In genomic region chr12:99671162-99671865, GRCm38 (mm10) we compare ENCODE assay signal across 8 mouse cellular contexts.
DNase-seq lines count a peak whose midpoint lies in the region; ATAC-seq and TF ChIP-seq lines count a peak whose summit lies in the region.

No protein-coding gene starts in this region.

- no peak for ATAC-seq in heart, embryonic 12.5 days (ENCODE audit: insufficient number of reproducible peaks, low FRiP score)
- peak; percentile 49; the same call in 1 of the 2 replicates for ATAC-seq in stomach, embryonic 14.5 days (ENCODE audit: insufficient number of reproducible peaks, insufficient read depth, low FRiP score, low read depth)

- peak overlapping the region; percentile 13; the same call in 1 of the 2 replicates for H3K27ac ChIP-seq in heart, adult 2 months
- H3K27ac ChIP-seq in heart, embryonic 12.5 days (ENCODE audit: poor library complexity, severe bottlenecking) = no peak overlapping the region
- H3K27ac ChIP-seq in stomach, embryonic 14.5 days (ENCODE audit: low read length) = no peak overlapping the region

- intact Hi-C loops in heart, adult 2 months (cut with DNase I) = no loop called here
- intact Hi-C loops in left cerebral cortex, postnatal 4 days (cut with DNase I) = no loop called here
- intact Hi-C loops in heart, postnatal 36 days (cut with DNase I) = no loop called here

- no peak overlapping the region for H3K9ac ChIP-seq in heart, adult 2 months (ENCODE audit: low read depth, low read length)
- no peak overlapping the region for H3K9ac ChIP-seq in heart, embryonic 12.5 days
- no peak overlapping the region for H3K9ac ChIP-seq in stomach, embryonic 14.5 days (replicated peaks; ENCODE audit: low read depth, low read length)

- DNase-seq in heart, adult 2 months = no peak
- DNase-seq in ovary, adult 18-20 months (ENCODE audit: low spot score) = peak; percentile 81
- no peak for DNase-seq in ovary, postnatal 10 days (ENCODE audit: low spot score)
- DNase-seq in left cerebral cortex, postnatal 4 days = peak; percentile 41
- no peak for DNase-seq in spleen, adult 12 weeks (ENCODE audit: low spot score)
- no peak for DNase-seq in heart, postnatal 36 days

- no peak for TF ChIP-seq EP300 in heart, adult 2 months (IDR thresholded peaks at IDR 0.05; ENCODE audit: insufficient read depth, low read depth, low read length)

- no peak overlapping the region for H3K4me2 ChIP-seq in heart, embryonic 12.5 days
- H3K4me2 ChIP-seq in stomach, embryonic 14.5 days (replicated peaks; ENCODE audit: low read depth, low read length) = no peak overlapping the region

- no peaks in the 10 kb centered on the region for H3K36me3 ChIP-seq in heart, adult 2 months (ENCODE audit: control insufficient read depth, insufficient read depth, low read length)
- H3K36me3 ChIP-seq in heart, embryonic 12.5 days = no peaks in the 10 kb centered on the region
- no peaks in the 10 kb centered on the region for H3K36me3 ChIP-seq in stomach, embryonic 14.5 days (ENCODE audit: control insufficient read depth, insufficient read depth, low read length)

- no peaks in the 10 kb centered on the region for H3K27me3 ChIP-seq in heart, adult 2 months (ENCODE audit: control insufficient read depth, insufficient read depth, low read length)
- H3K27me3 ChIP-seq in heart, embryonic 12.5 days (replicated peaks) = no peaks in the 10 kb centered on the region
- H3K27me3 ChIP-seq in stomach, embryonic 14.5 days (ENCODE audit: control insufficient read depth, insufficient read depth, low read length) = no peaks in the 10 kb centered on the region

- no peaks in the 10 kb centered on the region for H3K79me2 ChIP-seq in heart, adult 2 months (replicated peaks; ENCODE audit: control insufficient read depth, insufficient read depth, low read length)

- no peak for TF ChIP-seq POLR2A in heart, adult 2 months (IDR thresholded peaks at IDR 0.05; ENCODE audit: insufficient read depth, low read depth, low read length)

- H3K4me3 ChIP-seq in heart, adult 2 months = no peak overlapping the region
- H3K4me3 ChIP-seq in heart, embryonic 12.5 days = no peak overlapping the region
- H3K4me3 ChIP-seq in stomach, embryonic 14.5 days (ENCODE audit: low read depth, low read length) = no peak overlapping the region

- WGBS in heart, adult 2 months = 51% methylated on average over 12 of the region's 12 CpGs
- WGBS in heart, embryonic 12.5 days = 73% methylated on average over 12 of the region's 12 CpGs
- 54% methylated on average over 12 of the region's 12 CpGs for WGBS in stomach, embryonic 14.5 days

- TF ChIP-seq CTCF in heart, adult 2 months (IDR thresholded peaks at IDR 0.05) = no peak

- peaks cover 6% of the 10 kb centered on the region for H3K4me1 ChIP-seq in heart, adult 2 months (ENCODE audit: control insufficient read depth, insufficient read depth, low read length)
- H3K4me1 ChIP-seq in heart, embryonic 12.5 days (replicated peaks) = peaks cover 8% of the 10 kb centered on the region; the same call in 1 of the 2 replicates
- H3K4me1 ChIP-seq in stomach, embryonic 14.5 days (ENCODE audit: control insufficient read depth, insufficient read depth, low read length) = peaks cover 12% of the 10 kb centered on the region

- no peaks in the 10 kb centered on the region for H3K9me3 ChIP-seq in heart, embryonic 12.5 days (replicated peaks)
- no peaks in the 10 kb centered on the region for H3K9me3 ChIP-seq in stomach, embryonic 14.5 days (ENCODE audit: control insufficient read depth, low read depth, low read length)

Comparison
In these comparisons a context has a peak if more than half of its experiments do, and no peak if none do; other contexts are left out.
1. DNase-seq: peak in ovary, adult 18-20 months (single experiment) and left cerebral cortex, postnatal 4 days (single experiment); none in heart, adult 2 months (0 of 2), ovary, postnatal 10 days (single experiment), spleen, adult 12 weeks (single experiment) and heart, postnatal 36 days (0 of 2).